Mouse (Mus musculus) macrophage (primary cell): ENCODE results near the gene Ilf3. TPM values are rescaled to one million over a fixed set of nuclear protein-coding genes. Genes with fewer than 3 reads are reported as not detected.

Experiments
- H3K27ac ChIP-seq: fragments of 350-480 bp; formaldehyde crosslinking; 2 replicates; pipeline ENCODE4 v1.9.0; 2021
- H3K36me3 ChIP-seq: fragments of 350-480 bp; formaldehyde crosslinking; 2 replicates; pipeline ENCODE4 v1.9.0; 2021; ENCODE audit errors: inconsistent target
- H3K4me3 ChIP-seq: fragments of 350-480 bp; formaldehyde crosslinking; 2 replicates; pipeline ENCODE4 v1.9.0; 2021; ENCODE audit errors: inconsistent target
- H3K79me2 ChIP-seq: fragments of 350-480 bp; formaldehyde crosslinking; 2 replicates; pipeline ENCODE4 v1.9.0; 2021; ENCODE audit errors: inconsistent target
- WGBS: methylation state at CpG from one replicate; pipeline ENCODE4 v1.1.7; 2026; ENCODE audit warnings: inconsistent platforms; ENCODE audit not compliant: missing documents; 5-methylcytosine and 5-hydroxymethylcytosine counted together
- polyA plus RNA-seq: library from polyadenylated mRNA; stranded (reverse); fragments of 250-400 nt; gene quantifications from 3 replicates; pipeline ENCODE4 v1.2.4, GENCODE M21; 2018; ENCODE audit warnings: inconsistent platforms

The Ilf3 gene
- polyA plus RNA-seq, 1 experiment from 2014 or later: 40.5 TPM

GRCm38 (mm10) chr9:21447778-21448177 is 80.1 kb downstream of the Ilf3 start:
- no peak overlapping the region for H3K27ac ChIP-seq
- WGBS: 56% methylated on average over 2 of the region's 2 CpGs
- peaks cover 100% of the 10 kb centered on the region for H3K79me2 ChIP-seq
- 0 out of 2 replicates have a peak, but pooled peaks cover 3% of the 10 kb centered on the region for H3K36me3 ChIP-seq
- no peak overlapping the region for H3K4me3 ChIP-seq

GRCm38 (mm10) chr9:21449710-21450109 is 82.0 kb downstream of the Ilf3 start:
- H3K79me2 ChIP-seq: peaks cover 97% of the 10 kb centered on the region
- WGBS: 66% methylated on average over 2 of the region's 2 CpGs
- H3K36me3 ChIP-seq: 0 out of 2 replicates have a peak, but pooled peaks cover 3% of the 10 kb centered on the region
- no peak overlapping the region for H3K4me3 ChIP-seq
- no peak overlapping the region for H3K27ac ChIP-seq

- 0 out of 2 replicates have a peak, but pooled peaks cover 3% of the 10 kb centered on the region for H3K36me3 ChIP-seq
- WGBS: 38% methylated on average over 3 of the region's 3 CpGs
- peaks cover 97% of the 10 kb centered on the region for H3K79me2 ChIP-seq
- no peak overlapping the region for H3K4me3 ChIP-seq
- H3K27ac ChIP-seq: no peak overlapping the region
Measured at GRCm38 (mm10) chr9:21450270-21450669, 82.6 kb downstream of the Ilf3 start.

- H3K27ac ChIP-seq: peak overlapping the region; percentile 91
- 0 out of 2 replicates have a peak, but pooled peaks cover 3% of the 10 kb centered on the region for H3K36me3 ChIP-seq
- no peak overlapping the region for H3K4me3 ChIP-seq
- 83% methylated on average over 8 of the region's 8 CpGs for WGBS
- H3K79me2 ChIP-seq: peaks cover 97% of the 10 kb centered on the region
Measured at GRCm38 (mm10) chr9:21451391-21451790, 83.7 kb downstream of the Ilf3 start.

- Histone ChIP-seq H3K36me3 (0 out of 2 replicates have a peak, but pooled peaks cover 3% of the 10 kb centered on the region), H3K4me3 (no peak overlapping the region), H3K27ac (peak overlapping the region; percentile 91)
Measured at GRCm38 (mm10) chr9:21451870-21452269, 84.2 kb downstream of the Ilf3 start.

GRCm38 (mm10) chr9:21453003-21453402 is 85.3 kb downstream of the Ilf3 start:
- H3K4me3 ChIP-seq: no peak overlapping the region
- H3K27ac ChIP-seq: peak overlapping the region; percentile 91
- H3K79me2 ChIP-seq: peaks cover 93% of the 10 kb centered on the region
- WGBS: 4% methylated on average over 7 of the region's 7 CpGs
- H3K36me3 ChIP-seq: 0 out of 2 replicates have a peak, but pooled peaks cover under 1% of the 10 kb centered on the region

More at GRCm38 (mm10) chr9:21451870-21452269, 84.2 kb downstream of the Ilf3 start:
- H3K79me2 ChIP-seq: peaks cover 97% of the 10 kb centered on the region
- 33% methylated on average over 8 of the region's 8 CpGs for WGBS

- 48% methylated on average over 2 of the region's 2 CpGs for WGBS
- Histone ChIP-seq H3K27ac (peak overlapping the region; percentile 91), H3K36me3 (peaks cover 5% of the 10 kb centered on the region; the same call in 1 of the 2 replicates), H3K79me2 (peaks cover 93% of the 10 kb centered on the region), H3K4me3 (no peak overlapping the region)
Measured at GRCm38 (mm10) chr9:21453459-21453858, 85.8 kb downstream of the Ilf3 start.

GRCm38 (mm10) chr9:21454556-21454955 is 86.9 kb downstream of the Ilf3 start:
- H3K27ac ChIP-seq: peak overlapping the region; percentile 91; the same call in 1 of the 2 replicates
- 79% methylated on average over 4 of the region's 4 CpGs for WGBS
- peaks cover 93% of the 10 kb centered on the region for H3K79me2 ChIP-seq
- peaks cover 9% of the 10 kb centered on the region; the same call in 1 of the 2 replicates for H3K36me3 ChIP-seq
- H3K4me3 ChIP-seq: no peak overlapping the region

Other genes with a start within 250 kb of the Ilf3 start
- gene Tyk2, start 236.6 kb upstream of the Ilf3 start, polyA plus RNA-seq: 22.8 to 47.7 TPM (median 23.6 TPM) in 3 replicates
- 166 to 206 TPM (median 199 TPM) in 3 replicates for gene Cdc37, start 217.9 kb upstream of the Ilf3 start, polyA plus RNA-seq
- 6.5 to 7.1 TPM (median 6.8 TPM) in 3 replicates for gene Pde4a, start 202.2 kb upstream of the Ilf3 start, polyA plus RNA-seq
- 27.5 to 46.5 TPM (median 35.7 TPM) in 3 replicates for gene Keap1, start 128.5 kb upstream of the Ilf3 start, polyA plus RNA-seq
- not detected in 3 replicates for gene S1pr5, start 119.4 kb upstream of the Ilf3 start, polyA plus RNA-seq
- gene Atg4d, start 102.6 kb upstream of the Ilf3 start, polyA plus RNA-seq: 4.0 to 14.4 TPM (median 12.6 TPM) in 3 replicates
- gene Kri1, start 79.9 kb upstream of the Ilf3 start, polyA plus RNA-seq: 26.4 to 51.5 TPM (median 40.3 TPM) in 3 replicates
- gene Cdkn2d, start 76.5 kb upstream of the Ilf3 start, polyA plus RNA-seq: 6.1 to 12.6 TPM (median 9.8 TPM) in 3 replicates
- not detected in 3 replicates for gene Ap1m2, start 55.5 kb upstream of the Ilf3 start, polyA plus RNA-seq
- gene Slc44a2, start 47.2 kb upstream of the Ilf3 start, polyA plus RNA-seq: 23.3 to 39.4 TPM (median 32.8 TPM) in 3 replicates
- gene Qtrt1, start 44.0 kb downstream of the Ilf3 start, polyA plus RNA-seq: 6.1 to 12.6 TPM (median 9.4 TPM) in 3 replicates
- gene Dnm2, start 57.0 kb downstream of the Ilf3 start, polyA plus RNA-seq: 101 to 145 TPM (median 112 TPM) in 3 replicates
- 5.5 to 16.0 TPM (median 11.8 TPM) in 3 replicates for gene Tmed1, start 142.4 kb downstream of the Ilf3 start, polyA plus RNA-seq
- gene AB124611, start 158.3 kb downstream of the Ilf3 start, polyA plus RNA-seq: 88.5 to 191 TPM (median 116 TPM) in 3 replicates
- gene Carm1, start 179.0 kb downstream of the Ilf3 start, polyA plus RNA-seq: 14.6 to 27.6 TPM (median 25.0 TPM) in 3 replicates
- gene Timm29, start 224.9 kb downstream of the Ilf3 start, polyA plus RNA-seq: 15.8 to 21.9 TPM (median 21.2 TPM) in 3 replicates
- 6.9 to 12.2 TPM (median 7.4 TPM) in 3 replicates for gene Yipf2, start 225.0 kb downstream of the Ilf3 start, polyA plus RNA-seq
- gene Smarca4, start 248.3 kb downstream of the Ilf3 start, polyA plus RNA-seq: 55.9 to 76.6 TPM (median 68.5 TPM) in 3 replicates